Comparison of ENCODE assay signal across 7 mouse cellular contexts in the genomic region with DNA sequence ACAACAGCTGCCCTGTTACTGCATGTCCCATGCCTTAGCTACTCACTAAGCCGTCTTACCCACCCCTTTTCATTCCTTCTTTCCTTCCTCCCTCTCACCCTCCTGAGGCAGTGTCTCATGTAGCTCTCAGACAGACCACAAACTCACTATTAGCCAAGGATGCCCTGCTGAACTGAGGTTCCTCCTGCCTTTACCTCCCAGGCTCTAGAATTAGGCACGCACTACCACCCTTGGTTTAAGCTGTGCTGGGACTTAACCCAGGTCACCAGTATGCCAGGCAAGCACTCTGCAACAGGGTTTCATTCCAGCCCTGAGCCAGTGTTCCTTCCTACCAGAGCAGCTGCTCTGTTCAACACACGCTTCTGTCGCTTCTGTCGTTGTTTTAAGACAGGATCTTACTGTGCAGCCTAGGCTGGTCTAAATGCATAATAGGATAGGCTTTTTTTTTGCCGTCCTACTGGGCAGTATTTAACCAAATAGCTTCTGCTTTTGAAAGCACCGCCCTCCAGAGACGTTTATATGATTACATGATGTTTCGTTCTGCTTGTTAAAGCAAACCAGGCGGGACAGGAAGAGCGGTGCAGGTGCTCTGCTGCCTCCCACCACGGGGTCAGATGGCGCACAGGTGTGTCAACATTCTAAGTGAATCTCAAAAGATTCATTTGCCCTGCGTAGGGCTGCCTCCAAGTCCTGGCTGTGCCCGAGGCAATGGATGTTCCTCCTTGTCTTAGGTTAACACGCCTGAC. TPM values are rescaled to one million over a fixed set of nuclear protein-coding genes. Genes with fewer than 3 reads are reported as not detected.
DNase-seq lines count a peak whose midpoint lies in the region; ATAC-seq lines count a peak whose summit lies in the region.

No protein-coding gene starts in this region.

- H3K9me3 ChIP-seq in embryonic facial prominence, embryonic 12.5 days: no peaks in the 10 kb centered on the region

- ATAC-seq in embryonic facial prominence, embryonic 12.5 days (ENCODE audit: insufficient number of reproducible peaks, insufficient read depth, low FRiP score, low TSS enrichment): no peak
- ATAC-seq in neutrophil, adult 5-6 weeks (ENCODE audit: extremely low read depth, insufficient number of reproducible peaks, low FRiP score, poor library complexity, severe bottlenecking): peak; percentile 59

- no peak overlapping the region for H3K9ac ChIP-seq in embryonic facial prominence, embryonic 12.5 days

- WGBS in embryonic facial prominence, embryonic 12.5 days: 21% methylated on average over 16 of the region's 16 CpGs

- H3K27ac ChIP-seq in embryonic facial prominence, embryonic 12.5 days: no peak overlapping the region

- peak; percentile 14 to 39 for DNase-seq in layer of hippocampus, postnatal 14 days (ENCODE audit: low spot score in 2 of 2)
- DNase-seq in layer of hippocampus, postnatal 25 days (ENCODE audit: extremely low spot score in 1 of 2, low spot score in 1 of 2): no peak
- DNase-seq in ZHBTc4 (ENCODE audit: low read depth, low spot score): peak; percentile 21
- no peak for DNase-seq in c-Kit-positive CD71-positive TER-119-positive erythroid progenitor cells, embryonic 14.5 days (ENCODE audit: low spot score)
- DNase-seq in kidney, adult 9 months: no peak

- H3K36me3 ChIP-seq in embryonic facial prominence, embryonic 12.5 days: no peaks in the 10 kb centered on the region

- H3K4me2 ChIP-seq in embryonic facial prominence, embryonic 12.5 days (replicated peaks): 0 out of 2 replicates have a peak overlapping the region, but pooled peaks have one; percentile 9

- no peaks in the 10 kb centered on the region for H3K27me3 ChIP-seq in embryonic facial prominence, embryonic 12.5 days

- no peak overlapping the region for H3K4me3 ChIP-seq in embryonic facial prominence, embryonic 12.5 days

- H3K4me1 ChIP-seq in embryonic facial prominence, embryonic 12.5 days: peaks cover 20% of the 10 kb centered on the region

RNA-seq across cellular contexts. Expression of gene Gne, which starts 29.6 kb away (rescaled TPM):
- total RNA-seq in layer of hippocampus, postnatal 14 days (2021): 10 to 100 TPM; 42.0 to 45.9 TPM
- 10 to 100 TPM; 46.3 to 47.5 TPM for total RNA-seq in layer of hippocampus, postnatal 25 days (2021)
- 20.4 and 23.8 TPM in 2 replicates for polyA plus RNA-seq in embryonic facial prominence, embryonic 12.5 days (2016; fragmentation: Nextera tagmentation; extraction: Ambion mirVana)
- total RNA-seq in neutrophil, adult 5-6 weeks (2017): 22.9 and 23.8 TPM in 2 replicates

Comparison
In these comparisons a context has a peak if more than half of its experiments do, and no peak if none do; other contexts are left out.
1. DNase-seq: peak in layer of hippocampus, postnatal 14 days (2 of 2) and ZHBTc4 (single experiment); none in layer of hippocampus, postnatal 25 days (0 of 2), c-Kit-positive CD71-positive TER-119-positive erythroid progenitor cells, embryonic 14.5 days (single experiment) and kidney, adult 9 months (single experiment).